Mouse (Mus musculus): Measurements from ENCODE around the gene Syt13. TPM values are rescaled to one million over a fixed set of nuclear protein-coding genes. Genes with fewer than 3 reads are reported as not detected.

Gene Syt13
- not detected for polyA plus RNA-seq (2017; shearing (Covaris generic))

GRCm38 (mm10) chr2:92914933-92915553 lies at the start of gene Syt13:
Gene Syt13, plus strand, starts transcription at chr2:92915098.

Other genes with a start within 250 kb of the Syt13 start
- 8.6 TPM for gene Prdm11, start 131.1 kb downstream of the Syt13 start, polyA plus RNA-seq (2017; shearing (Covaris generic))

Measured in naive thymus-derived CD4-positive, alpha-beta T cell, adult 5 months (primary cell).